Mouse (Mus musculus) adrenal gland, adult (tissue): ENCODE results near the gene Klhdc10.
A peak's percentile ranks its signal among the peaks of the same experiment; 100 is the strongest.
"Not testable (repeated sequence)": the region's sequence is repeated elsewhere in the genome, so short reads cannot be mapped to it uniquely, and the experiment has no call there.

ENCODE experiments used
- DNase-seq, 2 experiments: peaks; one replicate each; pipeline ENCODE4 v3.0.0; 2022 to 2023; ENCODE audit warnings: low spot score in 1 of 2; ENCODE audit not compliant: inconsistent age in 2 of 2

Gene Klhdc10

GRCm38 (mm10) chr6:30401308-30402015 is at the start of gene Klhdc10:
TSS of gene Klhdc10 (plus strand) at chr6:30401868.
- peak; percentile 99 to 100 for DNase-seq

GRCm38 (mm10) chr6:30352762-30353161 is 48.9 kb upstream of the Klhdc10 start:
- no peak for DNase-seq

GRCm38 (mm10) chr6:30353661-30354060 is 48.0 kb upstream of the Klhdc10 start:
- peak; percentile 61 to 82 for DNase-seq

GRCm38 (mm10) chr6:30354760-30355159 is 46.9 kb upstream of the Klhdc10 start:
- DNase-seq = peak in 1 of 2 experiments; percentile 45

- peak in 1 of 2 experiments; percentile 47 for DNase-seq
Measured at GRCm38 (mm10) chr6:30355701-30356100, 46.0 kb upstream of the Klhdc10 start.

GRCm38 (mm10) chr6:30356161-30356560 is 45.5 kb upstream of the Klhdc10 start:
- DNase-seq = peak in 1 of 2 experiments; percentile 69

GRCm38 (mm10) chr6:30356680-30357079 is 45.0 kb upstream of the Klhdc10 start:
- peak; percentile 51 to 85 for DNase-seq

GRCm38 (mm10) chr6:30357561-30358177 is 44.0 kb upstream of the Klhdc10 start:
- peak; percentile 69 to 94 for DNase-seq

- no peak for DNase-seq
Measured at GRCm38 (mm10) chr6:30359762-30360509, 41.7 kb upstream of the Klhdc10 start.

GRCm38 (mm10) chr6:30363808-30364207 is 37.9 kb upstream of the Klhdc10 start:
- DNase-seq = no peak

GRCm38 (mm10) chr6:30369291-30369690 is 32.4 kb upstream of the Klhdc10 start:
- no peak for DNase-seq

GRCm38 (mm10) chr6:30372627-30373369 is 28.9 kb upstream of the Klhdc10 start:
- no peak for DNase-seq

- peak; percentile 77 to 78 for DNase-seq
Measured at GRCm38 (mm10) chr6:30374731-30375510, 26.7 kb upstream of the Klhdc10 start.

GRCm38 (mm10) chr6:30375791-30376190 is 25.9 kb upstream of the Klhdc10 start:
- DNase-seq = peak in 1 of 2 experiments; percentile 58

- no peak for DNase-seq
Measured at GRCm38 (mm10) chr6:30381116-30381515, 20.6 kb upstream of the Klhdc10 start.

GRCm38 (mm10) chr6:30390271-30390670 is 11.4 kb upstream of the Klhdc10 start:
- not testable (repeated sequence) for DNase-seq

- DNase-seq = peak; percentile 77 to 94
Measured at GRCm38 (mm10) chr6:30390714-30391697, 10.7 kb upstream of the Klhdc10 start, which contains the start of gene Zc3hc1. TSS of gene Zc3hc1 (minus strand) at chr6:30391028.

- no peak for DNase-seq
Measured at GRCm38 (mm10) chr6:30391996-30392395, 9.7 kb upstream of the Klhdc10 start.

GRCm38 (mm10) chr6:30400146-30400545 is 1.5 kb upstream of the Klhdc10 start:
- no peak for DNase-seq
